Mouse (Mus musculus): ENCODE measurements at regions not wholly inside any gene's neighbourhood (a gene's known extent, or its start where the extent isn't known, plus 50 kb on each side); places are given as distances from the start of the nearest gene placed in this dataset.

DNA sequence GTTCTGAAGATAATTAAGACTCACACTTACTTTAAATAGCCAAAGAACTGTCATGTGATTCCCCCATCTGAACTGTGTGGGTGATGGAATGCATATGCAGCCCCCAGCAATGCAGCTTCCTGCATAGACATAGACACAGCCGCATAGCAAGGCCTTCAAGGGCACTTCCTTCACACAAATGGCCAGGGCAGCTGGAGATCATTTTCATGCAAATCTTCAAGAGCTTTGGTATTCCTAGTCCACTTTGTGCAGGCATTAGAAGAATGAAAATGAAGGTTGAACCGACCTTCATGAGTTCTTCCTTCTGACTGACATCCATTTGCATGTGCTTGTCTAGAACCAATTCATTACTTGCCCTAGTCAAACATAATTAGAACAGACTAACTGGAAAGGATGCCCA lies 195.3 kb downstream of the Tgfb2 start:
- no peak for TF ChIP-seq MYC (IDR thresholded peaks at IDR 0.05; ENCODE audit: low read depth, low read length)
- TF ChIP-seq CTCF (IDR thresholded peaks at IDR 0.05 in 2 of 3, conservative IDR thresholded peaks at IDR 0.05 in 1 of 3; ENCODE audit: control insufficient read depth in 1 of 3, insufficient read depth in 1 of 3, low read depth in 2 of 3, low read length in 3 of 3, poor library complexity in 1 of 3, severe bottlenecking in 1 of 3): no peak
- TF ChIP-seq POLR2A (IDR thresholded peaks at IDR 0.05; ENCODE audit: control insufficient read depth in 1 of 2, insufficient read depth in 1 of 2, low read depth in 1 of 2, low read length in 2 of 2, poor library complexity in 1 of 2): no peak
- no peak for TF ChIP-seq GATA1 (IDR thresholded peaks at IDR 0.05; ENCODE audit: low read depth, low read length)
- TF ChIP-seq MYB (IDR thresholded peaks at IDR 0.05; ENCODE audit: low read depth, low read length): no peak
- TF ChIP-seq SIN3A (IDR thresholded peaks at IDR 0.05; ENCODE audit: low read length): no peak
- no peak for TF ChIP-seq ETS1 (IDR thresholded peaks at IDR 0.05; ENCODE audit: low read depth, low read length)
- no peak for TF ChIP-seq RAD21 (IDR thresholded peaks at IDR 0.05; ENCODE audit: low read depth, low read length)

Data from MEL (cell line).